Mouse (Mus musculus) retina, embryonic 14.5 days (tissue): ENCODE data around the gene Rere.
"Not testable (repeated sequence)": the region's sequence is repeated elsewhere in the genome, so short reads cannot be mapped to it uniquely, and the experiment has no call there.

Source experiments
- DNase-seq: peaks from one replicate; pipeline ENCODE4 v3.0.0-alpha.2; 2015; ENCODE audit warnings: low spot score

The Rere gene

DNA sequence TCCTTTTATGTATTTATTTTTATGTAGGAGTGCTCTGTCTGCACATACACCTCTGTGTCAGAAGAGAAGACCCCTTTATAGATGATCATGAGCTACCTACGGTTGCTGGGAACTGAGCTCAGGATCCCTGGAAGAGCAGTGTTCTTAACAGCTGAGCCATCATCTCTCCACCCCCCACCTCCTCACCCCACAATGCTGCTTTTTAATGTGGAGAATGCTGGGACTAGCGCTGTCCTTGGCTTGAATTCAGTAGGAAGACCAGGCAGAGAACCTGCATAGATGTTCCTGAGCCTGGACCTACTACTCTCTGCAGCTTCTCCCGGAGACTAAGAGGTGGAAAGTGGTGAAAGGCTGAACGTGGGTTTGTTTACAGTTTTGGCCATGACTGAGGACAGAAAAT, 269.9 kb downstream of the Rere start:
- no peak for DNase-seq

DNA sequence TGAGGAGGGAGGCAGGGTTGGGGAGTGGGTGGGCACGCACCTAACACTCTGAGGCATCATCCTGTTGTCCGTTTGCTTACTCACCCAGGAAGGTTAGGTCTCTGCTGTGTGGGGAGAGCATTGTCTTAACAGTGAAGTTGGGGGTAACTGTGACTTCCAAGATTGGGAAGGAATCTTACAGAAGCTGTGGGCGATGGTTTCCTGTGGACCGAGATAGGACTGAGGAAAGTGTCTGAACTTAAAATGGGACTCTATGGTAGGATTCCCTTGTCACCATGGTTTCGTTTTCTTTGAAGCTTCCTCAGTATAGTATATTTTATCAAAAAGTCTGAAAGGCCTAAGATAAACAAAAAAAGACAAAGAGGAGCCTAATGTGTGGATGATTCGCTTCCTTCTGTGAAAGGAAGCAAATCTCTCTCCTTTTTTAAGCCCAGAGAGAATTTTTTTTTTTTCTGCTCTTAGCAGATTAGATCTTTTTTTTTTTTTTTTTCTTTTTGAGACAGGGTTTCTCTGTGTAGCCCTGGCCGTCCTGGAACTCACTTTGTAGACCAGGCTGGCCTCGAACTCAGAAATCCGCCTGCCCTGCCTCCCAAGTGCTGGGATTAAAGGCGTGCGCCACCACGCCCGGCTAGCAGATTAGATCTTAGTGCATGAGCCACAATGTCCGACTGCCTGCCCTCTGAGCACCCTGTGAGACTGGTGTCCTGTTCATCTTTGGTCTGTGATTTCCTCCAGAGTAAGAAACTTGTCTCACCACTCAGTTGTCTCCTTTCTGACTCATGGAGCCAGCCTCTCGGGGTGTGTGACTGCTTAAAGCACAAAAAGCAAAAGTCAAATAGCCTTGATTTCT, 271.5 kb downstream of the Rere start:
- no peak for DNase-seq

DNA sequence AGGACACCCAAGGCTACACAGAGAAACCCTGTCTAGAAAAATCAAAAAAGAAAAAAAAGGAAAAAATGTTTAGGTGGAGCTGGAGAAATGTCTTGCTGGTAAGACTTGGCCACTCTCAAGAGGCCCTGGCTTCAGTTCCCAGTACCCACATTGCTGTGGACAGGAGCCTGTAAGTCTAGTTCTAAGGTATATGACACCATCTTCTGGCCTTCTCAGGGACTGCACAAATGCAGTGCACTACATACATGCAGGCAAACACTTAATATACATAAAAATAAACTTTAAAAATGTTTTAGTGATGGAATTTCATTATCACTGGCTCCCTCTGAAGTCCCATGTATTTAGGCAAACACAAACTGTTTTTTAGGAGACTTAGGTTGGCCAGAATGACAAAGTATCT, 274.3 kb downstream of the Rere start:
- no peak for DNase-seq

DNA sequence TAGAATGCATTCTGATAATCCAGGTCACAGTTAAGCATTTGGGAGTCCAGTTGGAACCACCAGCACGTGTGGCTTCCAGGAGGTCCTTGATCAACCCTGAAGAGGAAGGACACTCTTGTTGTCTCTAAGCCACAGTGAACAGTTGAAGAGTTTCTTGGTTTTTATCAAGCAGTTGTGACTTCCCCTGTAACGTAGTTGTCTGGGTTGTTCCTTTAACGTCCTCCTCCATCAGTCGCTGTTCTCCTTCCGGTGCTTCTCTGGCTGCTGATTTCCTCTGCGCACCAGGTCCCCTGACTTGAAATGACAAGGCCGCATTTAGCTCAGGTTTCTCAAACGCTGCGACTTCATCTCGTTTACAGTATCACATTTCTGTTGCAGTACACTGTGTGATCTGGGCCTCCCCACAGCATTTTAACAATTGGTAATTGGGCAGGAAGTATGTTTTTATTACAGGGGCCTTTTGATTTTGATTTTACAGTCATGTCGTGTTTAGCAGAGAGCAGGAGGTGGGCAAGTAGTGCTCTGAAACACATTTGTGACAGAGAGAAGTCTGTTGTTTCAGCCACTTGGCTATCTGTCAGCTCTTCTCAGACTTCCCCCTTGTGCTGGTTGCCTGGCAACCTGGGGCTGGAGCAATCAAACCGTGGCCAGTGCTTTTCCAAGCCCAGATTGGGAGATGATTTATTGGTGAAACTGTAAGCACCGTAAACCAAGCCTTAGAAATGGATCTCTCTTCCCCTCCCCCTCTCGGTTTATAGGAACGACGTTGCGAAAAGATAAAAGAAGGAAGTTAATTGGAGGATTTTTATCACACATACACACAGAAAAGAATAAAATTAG, 275.2 kb downstream of the Rere start:
- DNase-seq, result peak; percentile 71

DNA sequence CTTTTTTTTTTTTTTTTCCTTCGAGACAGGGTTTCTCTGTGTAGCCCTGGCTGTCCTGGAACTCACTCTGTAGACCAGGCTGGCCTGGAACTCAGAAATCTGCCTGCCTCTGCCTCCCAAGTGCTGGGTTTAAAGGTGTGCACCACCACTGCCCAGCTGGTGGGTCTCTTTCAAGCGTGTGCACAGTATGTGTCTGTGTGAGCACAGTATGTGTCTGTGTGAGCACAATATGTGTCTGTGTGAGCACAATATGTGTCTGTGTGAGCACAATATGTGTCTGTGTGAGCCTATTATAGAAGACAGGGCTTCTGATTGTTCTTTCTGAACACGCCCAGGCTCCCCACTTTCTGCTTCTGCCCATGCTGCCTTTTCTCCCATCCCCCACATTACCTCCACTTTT, 275.8 kb downstream of the Rere start:
- DNase-seq, result not testable (repeated sequence)

DNA sequence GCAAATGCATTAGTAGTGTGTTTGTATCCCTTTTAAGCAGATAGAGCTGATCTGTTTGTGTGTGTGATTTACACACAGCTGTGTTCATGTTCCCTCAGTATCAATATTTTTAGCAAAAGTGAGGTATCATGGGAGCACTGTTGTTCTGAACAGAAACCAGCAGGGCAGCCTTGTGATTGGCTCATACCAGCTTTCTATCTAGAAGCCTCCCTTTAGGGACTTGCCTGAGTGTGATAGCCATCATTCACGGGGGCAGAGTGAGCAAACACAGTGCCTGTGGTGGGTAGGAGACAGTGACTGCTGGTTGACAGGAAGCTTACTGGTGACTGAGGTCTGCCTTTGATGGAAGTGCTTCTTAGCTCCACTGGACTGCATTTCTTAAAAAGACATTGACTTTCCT, 276.5 kb downstream of the Rere start:
- DNase-seq, result no peak

DNA sequence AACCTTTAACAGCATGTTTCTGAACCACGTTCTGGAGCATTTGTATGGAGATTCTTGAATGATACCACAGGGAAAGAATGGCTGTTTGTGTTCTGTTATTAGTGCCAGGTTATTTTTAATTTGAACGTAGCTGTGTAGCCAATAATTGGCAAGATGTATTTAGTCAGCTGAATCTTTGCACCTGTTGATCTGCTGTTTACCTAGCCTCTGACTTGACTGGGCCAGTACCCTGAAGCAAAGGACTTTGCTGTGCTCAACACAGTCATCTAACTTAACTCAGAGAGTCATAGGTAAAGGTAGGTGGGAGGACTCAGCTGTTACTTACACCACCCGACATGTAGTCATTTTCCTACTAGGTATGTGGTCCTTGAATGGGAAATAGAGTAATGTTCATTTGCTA, 278.1 kb downstream of the Rere start:
- DNase-seq, result no peak

DNA sequence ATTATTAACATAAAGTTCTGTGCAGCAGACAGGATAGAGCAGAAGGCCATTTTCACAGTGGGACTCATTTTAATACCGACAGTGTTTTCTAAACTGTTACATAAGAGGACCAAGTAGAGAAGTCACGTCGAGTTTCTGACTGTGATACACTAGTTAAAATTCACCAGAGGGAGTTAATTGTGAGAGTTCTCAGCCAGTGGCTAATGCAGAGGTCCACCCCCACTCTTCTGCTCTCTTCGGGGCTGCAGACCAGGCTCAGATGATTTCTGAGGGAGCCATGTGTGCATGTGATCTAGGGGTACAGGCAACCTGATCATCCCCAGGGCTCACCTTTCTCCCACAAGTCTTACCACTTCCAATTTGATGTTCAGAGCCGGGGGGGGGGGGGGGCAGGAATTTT, 281.8 kb downstream of the Rere start:
- no peak for DNase-seq

DNA sequence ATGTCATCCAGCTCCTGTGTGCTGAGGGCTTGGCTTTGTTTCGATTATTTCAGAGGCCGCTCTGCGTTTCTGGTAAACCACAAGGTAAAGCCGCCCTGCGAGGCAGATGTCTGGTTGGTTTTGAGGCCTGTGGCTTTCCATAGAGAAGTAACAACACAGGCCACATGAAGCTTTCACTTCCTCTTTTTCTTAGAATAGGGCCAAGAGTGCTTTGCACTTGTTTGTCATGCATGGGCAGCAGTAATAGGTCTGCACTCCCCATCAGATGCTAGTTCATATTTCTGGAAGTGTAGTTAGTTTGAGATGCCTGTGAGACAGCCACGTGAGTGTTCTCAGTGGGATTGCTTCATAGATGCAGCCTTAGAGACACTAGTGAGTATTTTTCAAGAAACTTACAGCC, 284.7 kb downstream of the Rere start:
- no peak for DNase-seq

DNA sequence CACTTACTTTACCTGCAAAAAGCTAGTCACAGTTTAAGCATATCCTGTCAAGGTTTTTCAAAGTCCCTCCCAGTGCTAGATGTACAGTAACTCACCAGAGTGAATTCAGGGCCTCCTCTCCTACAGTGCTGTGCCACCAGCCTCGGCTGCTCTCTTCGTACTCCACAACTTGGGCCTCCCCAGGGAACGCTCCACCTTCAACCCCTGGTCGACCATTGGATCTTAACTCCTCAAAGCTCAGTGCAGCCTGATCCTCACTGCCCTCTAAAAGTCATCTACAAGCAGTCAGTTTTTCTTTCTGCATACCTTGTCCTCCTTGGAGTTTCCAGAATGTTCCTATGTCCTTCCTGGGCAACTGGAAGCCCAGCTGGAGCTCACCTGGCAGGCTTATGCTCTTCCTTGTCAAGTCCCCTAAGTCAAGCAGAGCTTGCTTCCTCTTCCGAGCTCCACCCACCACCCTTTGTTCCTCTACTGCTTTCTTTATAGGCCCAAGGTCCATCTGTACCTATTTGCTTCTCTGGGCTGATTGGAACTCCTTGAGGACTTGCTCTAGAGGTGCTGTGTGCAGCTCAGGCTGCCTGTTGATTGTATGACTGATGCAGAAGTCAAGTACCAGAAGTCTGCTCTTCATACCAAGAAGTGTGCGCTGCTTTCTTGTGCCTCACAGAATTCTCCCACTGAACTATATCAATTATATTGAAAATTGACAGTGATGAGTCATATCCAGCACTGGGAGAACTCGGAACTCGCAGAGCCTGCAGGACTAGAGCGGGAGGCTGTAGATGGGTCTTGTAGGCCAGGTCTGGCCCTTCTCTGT, 287.1 kb downstream of the Rere start:
- peak; percentile 10 for DNase-seq

DNA sequence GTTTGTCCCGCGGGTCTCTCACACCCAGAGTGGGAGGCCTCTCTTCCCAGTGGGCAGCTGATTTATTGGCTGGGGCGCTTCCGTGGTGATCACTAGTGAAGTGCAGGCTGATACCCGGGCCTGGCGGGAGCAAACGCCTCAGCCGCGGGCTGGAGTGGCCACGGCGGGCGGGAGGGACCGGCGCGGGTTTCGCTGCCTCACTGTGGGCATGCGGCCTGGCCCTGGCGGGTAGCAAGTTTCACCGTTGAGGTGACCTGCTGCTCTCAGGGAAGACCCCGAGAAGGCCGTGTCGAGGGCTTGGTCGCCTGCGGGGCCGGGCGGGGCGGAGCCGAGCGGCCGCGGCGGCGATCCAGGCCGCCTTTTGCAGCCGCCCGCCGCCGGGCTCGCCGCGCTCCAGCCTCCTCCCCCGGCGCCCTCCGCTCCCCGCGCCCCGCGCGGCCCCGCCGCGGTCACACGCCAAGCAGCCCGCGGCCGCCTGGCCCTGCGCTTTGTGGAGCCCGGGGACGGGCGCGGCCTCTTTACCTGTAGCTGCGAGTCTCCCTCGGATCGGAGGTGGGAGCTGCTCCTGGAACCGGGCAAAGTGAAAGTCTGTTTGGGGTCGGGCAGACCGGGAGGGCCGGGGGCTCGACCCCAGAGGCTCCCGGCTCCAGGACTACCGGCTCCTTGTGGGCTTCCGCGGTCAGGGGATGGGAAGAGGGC, 287.8 kb downstream of the Rere start:
- DNase-seq, result peak; percentile 77

DNA sequence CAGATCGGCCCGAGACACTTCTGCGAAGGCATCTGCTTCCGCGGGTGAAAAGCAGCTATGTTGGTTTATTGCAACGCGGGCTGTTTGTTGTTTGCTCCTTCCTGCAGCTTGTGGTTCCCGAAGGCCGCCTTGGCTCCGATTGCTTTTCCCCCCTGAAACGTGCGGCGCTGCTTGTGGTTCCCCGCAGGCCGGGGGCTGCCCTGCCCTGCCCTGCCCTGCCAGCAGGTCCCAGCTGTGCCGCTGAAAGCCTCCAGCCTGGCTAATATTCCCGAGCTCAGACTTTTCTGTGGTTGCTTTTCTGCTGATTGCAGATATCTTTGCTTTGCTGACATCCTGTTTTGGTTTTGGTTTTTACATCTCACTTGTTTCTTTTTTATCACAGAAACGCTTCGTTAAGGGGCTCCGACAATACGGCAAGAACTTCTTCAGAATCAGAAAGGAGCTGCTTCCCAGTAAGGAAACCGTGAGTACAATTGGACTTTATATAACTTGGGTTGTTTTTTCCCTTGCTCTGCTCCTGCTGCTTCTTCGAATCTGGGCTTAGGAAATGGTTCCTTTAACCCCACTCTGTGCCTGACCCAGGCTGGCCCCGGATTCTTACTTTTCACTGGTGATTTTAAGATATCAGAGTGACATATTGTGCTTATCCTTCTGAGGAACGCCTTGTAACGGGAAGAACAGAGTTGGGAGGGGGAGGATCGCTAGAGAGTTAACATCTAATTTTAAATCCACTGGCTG, 288.6 kb downstream of the Rere start:
- peak; percentile 15 for DNase-seq

DNA sequence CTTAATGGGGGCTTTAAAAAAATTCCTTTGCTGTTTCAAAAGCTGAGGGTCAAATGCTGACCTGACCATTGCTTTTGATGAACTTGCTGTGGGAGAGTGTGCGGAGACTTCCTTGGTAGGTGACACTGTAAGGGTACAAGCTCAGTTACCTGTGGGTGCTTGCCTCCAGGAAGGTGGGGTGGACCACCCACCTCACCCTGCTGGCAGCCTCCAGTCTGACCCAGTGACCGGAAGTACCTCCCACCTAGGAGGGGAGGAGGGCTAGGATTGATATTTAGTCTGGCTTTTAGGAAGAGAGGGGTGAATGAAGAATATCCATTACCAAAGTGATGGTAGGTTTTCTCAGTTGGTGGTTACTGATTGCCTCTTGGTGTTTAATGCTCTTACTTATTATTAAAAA, 289.3 kb downstream of the Rere start:
- no peak for DNase-seq

DNA sequence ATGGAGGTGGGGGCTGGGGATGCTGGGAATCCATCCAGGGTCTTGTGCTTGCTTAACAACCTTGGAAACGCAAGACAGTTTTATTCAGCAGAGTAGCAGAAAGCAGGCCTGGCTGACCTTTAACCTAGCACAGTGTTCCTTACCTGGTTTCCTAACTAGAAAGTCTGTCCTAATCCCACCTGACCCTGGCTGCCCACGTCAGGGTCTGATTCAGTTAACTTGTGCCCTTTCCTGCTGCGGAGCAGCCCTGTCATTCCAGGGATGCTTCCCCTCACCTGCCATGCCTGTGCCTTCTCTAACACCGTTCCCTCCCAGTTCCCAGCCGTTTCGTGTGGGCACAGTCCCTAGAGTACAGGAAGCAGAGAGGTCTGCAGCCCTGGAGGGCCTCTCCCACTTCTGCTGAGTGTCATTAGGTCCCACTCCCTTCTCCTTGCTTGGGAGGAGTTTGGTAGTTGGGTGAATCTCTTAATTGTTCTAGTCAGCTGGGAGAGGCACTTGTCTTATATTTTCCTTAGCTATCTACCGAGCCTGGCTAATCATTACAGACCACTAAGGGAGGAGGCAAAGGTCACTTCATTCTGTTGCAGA, 290.8 kb downstream of the Rere start:
- no peak for DNase-seq

DNA sequence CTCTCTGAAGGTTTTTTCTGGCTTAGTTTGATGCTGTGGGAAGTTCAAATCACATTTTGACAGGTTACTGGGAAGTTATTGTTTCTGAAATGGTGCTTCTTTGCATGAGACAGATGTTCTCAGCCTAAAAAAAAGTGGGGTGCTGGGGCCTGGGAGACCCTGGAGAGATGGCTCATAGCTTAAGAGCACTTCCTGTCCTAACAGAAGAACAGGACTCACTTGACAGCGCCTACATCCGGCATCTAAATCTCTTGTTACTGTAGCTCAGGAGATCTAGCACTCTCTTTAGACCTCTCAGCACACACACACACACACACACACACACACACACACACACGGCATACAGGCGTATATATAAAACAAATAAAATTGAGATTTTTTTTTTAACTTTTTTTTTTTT, 291.5 kb downstream of the Rere start:
- DNase-seq, result no peak

DNA sequence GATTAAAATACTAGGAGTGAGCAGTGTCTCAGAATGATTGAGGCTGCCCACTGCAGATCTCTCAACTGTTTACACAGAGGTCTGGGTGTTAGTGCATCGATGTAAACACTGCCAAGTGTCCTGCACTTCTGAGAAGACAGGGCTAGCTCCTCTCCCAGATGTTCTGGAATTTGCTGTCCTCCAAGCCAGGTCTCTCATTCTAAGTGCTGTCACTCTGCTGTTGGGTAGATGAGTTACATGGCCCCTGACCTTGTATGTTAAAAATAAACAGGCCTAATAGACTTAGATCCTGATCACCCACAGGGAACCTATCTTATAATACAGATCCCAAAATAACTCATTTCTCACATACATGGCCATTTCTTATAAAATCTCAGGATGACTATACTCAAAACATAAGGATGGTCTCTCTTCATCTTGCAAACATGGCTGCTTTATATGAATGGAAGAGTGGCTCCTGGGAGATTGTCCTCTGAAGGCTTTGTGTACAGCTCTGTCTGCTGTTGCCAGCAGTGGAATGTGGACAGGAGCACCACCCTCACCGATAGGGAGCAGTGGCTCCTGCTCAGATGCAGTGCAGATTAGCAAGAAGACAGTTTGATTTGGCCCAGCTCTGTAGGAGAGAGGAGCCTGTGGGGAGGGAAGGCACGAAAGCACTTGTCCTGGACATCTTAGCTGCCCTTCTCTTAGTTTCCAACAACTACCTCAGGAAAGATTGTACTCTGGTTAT, 294.1 kb downstream of the Rere start:
- no peak for DNase-seq

DNA sequence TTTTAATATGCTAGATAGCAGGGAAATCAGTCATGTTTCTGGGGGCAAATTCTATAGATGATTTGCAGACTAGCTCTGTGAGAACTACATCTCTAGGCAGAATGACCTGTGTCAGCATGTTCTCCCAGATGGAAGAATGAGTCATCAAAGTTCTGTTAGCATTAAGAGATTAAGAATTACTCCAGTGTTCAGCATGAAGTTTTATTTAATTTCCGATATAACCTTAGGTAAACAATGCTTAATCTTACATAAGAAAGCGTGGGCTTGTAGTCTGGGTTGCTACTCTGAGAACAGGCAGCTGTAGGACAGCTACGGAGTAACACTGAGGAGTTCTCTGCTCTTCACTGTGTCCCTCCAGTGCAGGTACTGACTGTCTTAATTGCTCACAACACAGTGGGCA, 294.9 kb downstream of the Rere start:
- DNase-seq, result no peak

DNA sequence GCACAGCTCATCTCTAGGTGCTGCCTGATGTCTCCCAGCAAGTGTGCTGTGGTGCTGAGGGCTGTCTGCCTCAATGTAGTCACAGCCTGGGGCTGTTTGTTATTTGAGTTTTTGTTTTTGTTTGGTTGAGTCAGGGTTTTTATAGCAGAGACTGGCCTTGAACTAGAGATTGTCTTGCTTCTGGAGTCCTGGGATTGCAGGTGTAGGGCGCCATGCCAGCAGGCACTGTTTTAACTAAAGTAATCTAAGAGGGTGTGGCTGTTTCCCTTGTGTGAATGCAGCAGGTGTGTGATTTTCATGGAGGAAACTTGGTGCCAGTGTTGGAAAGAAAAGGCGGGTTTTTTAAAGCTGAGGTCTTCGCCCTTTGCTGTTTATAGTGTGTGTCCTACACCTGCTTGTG, 296.6 kb downstream of the Rere start:
- DNase-seq, result no peak

DNA sequence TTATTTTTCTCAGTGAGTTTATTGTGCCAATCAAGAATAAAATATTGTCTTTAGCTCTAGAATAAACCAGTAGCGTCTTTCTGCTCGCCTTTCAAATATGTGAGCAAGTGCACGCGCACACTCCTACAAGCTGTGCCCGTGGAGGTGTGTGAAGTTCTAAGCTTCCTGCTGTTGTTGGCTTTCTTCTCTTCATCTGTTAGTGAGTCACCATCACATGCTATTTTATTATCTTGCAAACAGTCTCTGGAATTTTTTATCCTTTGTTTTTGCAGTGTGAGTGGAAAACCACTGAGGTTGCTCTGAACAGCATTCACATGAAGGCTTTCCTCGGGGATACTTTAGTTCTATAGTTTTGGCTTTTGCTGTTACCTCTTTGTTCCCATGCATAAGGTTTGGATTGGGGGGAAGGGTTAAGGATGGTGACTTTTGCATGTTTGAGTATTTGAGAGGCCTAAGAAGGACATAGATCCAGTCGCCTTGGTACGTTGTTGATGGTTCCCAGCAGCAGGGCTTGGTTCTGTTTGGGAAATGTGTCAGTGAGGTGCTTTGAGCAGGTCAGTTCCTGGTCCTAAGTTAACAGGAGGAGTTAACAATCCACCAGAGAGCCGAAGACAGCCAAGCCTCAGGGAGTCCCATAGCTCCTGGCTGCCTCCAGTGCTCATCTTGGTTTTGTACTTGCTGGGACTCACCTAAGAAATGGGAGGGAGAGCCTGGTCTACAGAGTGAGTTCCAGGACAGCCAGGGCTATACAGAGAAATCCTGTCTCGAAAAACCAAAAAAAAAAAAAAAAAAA, 300.7 kb downstream of the Rere start:
- DNase-seq, result no peak
